Mouse (Mus musculus) erythroblast, embryonic 14.5 days (primary cell): ENCODE measurements around the gene Ttc7.

Experiments
- GATA1 ChIP-seq: IDR thresholded peaks from 2 replicates; pipeline ENCODE4 v1.6.1; 2012; ENCODE audit warnings: low read length, inconsistent platforms, mixed read lengths
- TAL1 ChIP-seq: IDR thresholded peaks from 3 replicates; pipeline ENCODE4 v1.6.1; 2012; ENCODE audit warnings: low read length, inconsistent platforms, mixed read lengths

DNA sequence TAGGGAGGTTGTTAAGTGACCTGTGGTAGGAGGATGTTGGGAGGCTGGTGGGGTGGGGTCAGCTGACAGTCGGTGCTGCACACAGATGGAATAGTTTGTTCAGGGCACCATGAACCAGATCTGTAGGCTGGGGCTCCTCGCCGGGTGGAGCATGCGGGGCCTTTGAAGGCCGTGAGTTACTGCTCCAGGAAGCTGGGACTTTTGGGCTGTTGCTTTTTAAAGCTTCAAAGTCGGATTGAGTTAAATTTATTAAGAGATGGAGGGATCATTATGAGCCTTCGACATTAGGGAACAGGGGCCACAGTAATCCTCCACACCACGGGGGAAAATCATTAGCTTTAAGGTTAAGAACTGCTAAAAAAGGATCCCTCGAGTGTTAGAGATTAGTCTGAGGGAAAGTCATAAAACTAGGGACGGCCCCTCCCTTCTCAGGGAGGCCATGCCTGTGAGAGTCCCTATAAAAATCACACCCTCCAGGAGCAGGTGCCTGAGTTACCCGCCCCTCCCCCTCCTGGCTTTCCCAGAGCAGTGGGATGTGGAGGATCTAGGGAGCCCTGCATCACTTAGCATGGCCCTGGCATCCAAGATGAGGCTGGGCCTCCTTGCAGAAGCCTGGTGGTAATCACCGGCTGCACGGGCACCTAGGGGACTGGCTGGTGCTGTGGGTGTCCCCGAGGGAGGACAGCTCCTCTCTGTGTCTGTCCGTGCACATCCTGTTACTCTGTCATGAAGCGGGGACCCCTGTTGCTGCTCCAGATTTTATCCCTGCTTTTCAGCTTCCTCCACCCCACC lies 69.6 kb downstream of the Ttc7 start:
- TF ChIP-seq TAL1 (no peak), GATA1 (no peak)
